Mouse (Mus musculus): ENCODE measurements around the gene Tjap1. TPM values are rescaled to one million over a fixed set of nuclear protein-coding genes. Genes with fewer than 3 reads are reported as not detected.
A peak's percentile ranks its signal among the peaks of the same experiment; 100 is the strongest.

Gene Tjap1
- polyA plus RNA-seq, 1 experiment = 64.8 TPM

DNA sequence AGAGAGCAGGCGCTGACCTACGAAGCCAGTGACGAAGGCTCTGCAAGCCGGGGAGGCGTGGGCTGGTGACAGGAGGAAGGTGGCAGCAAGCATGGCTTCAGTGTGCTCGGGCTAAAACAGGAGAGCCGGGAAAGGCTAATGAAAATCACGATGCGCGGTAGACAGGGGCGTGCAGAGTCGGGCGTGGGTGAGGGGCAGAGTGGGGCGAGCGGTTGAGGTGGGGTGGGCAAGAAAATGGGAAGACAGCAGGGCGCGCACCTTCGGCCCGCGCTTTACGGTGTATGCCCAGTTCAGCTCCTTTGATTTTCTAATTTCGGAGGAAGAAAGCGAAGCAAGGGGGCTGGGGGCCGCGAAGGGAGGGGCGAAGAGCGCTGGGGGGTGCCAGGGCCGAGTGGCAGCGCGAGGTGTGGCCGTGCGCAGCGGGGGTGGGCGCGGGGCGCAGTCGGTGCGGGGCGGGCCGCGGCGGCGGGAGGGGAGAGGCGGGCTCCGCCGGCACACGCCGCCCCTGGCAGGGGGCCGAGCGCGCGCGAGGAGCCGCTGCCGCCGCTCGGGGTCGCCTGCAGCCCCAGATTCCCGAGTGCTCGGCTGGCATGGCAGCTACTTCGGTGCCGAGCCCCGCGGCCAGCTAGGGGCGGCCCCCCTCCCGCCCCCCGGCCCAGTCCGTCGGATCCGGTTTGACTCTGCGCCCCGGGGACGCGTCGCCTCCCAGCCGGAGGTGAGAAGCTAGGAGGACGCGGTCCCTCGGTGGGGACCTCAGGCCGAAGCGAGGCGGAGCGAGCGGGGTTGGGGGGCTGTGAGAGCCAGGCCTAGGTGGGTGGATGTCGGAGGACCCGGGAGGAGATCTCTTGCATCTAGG is 14.8 kb upstream of the Tjap1 start, which contains the start of gene Dlk2:
Gene Dlk2 (plus strand): TSS at position 58 of the 856 bp plus-strand sequence.
- under 1% methylated on average over 65 of the region's 86 CpGs for WGBS
- TF ChIP-seq POLR2A (IDR thresholded peaks at IDR 0.05; ENCODE audit: borderline replicate concordance, insufficient read depth, low read length) (no peak), CTCF (IDR thresholded peaks at IDR 0.05; ENCODE audit: borderline replicate concordance, insufficient read depth, low read depth, low read length) (no peak)
- Histone ChIP-seq H3K27ac (ENCODE audit: insufficient read depth, low read length) (no peak within 1 kb of the TSS), H3K27me3 (ENCODE audit: control insufficient read depth, insufficient read depth, low read length) (no peaks in the 10 kb centered on the region), H3K4me3 (replicated peaks; ENCODE audit: insufficient read depth, low read depth, low read length) (peak within 1 kb of the TSS; percentile 57), H3K4me1 (ENCODE audit: control insufficient read depth, insufficient read depth, low read length) (no peaks in the 10 kb centered on the region)
- DNase-seq = peak in 1 of 2 experiments; percentile 38

DNA sequence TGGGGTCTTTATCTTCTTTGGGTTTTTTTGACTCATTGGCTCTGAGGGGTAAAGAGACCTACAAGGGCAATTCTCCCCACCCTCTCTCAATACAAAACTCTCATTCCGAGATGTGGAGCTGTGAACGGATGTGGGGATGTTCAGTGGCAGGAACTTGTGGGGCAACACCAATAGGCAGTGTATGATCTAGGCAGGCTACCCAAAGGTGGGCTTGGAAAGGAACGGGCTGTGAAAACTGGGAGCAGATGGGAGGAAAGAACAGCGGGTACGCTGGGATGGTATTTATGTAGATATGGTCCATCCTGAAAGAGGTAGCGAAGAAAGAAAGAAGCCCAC is 14.2 kb upstream of the Tjap1 start:
- Histone ChIP-seq H3K27ac (ENCODE audit: insufficient read depth, low read length) (no peak overlapping the region), H3K4me3 (replicated peaks; ENCODE audit: insufficient read depth, low read depth, low read length) (peak overlapping the region; percentile 57), H3K27me3 (ENCODE audit: control insufficient read depth, insufficient read depth, low read length) (no peaks in the 10 kb centered on the region), H3K4me1 (ENCODE audit: control insufficient read depth, insufficient read depth, low read length) (no peaks in the 10 kb centered on the region)
- DNase-seq = no peak
- TF ChIP-seq CTCF (IDR thresholded peaks at IDR 0.05; ENCODE audit: borderline replicate concordance, insufficient read depth, low read depth, low read length) (no peak), POLR2A (IDR thresholded peaks at IDR 0.05; ENCODE audit: borderline replicate concordance, insufficient read depth, low read length) (no peak)
- WGBS = 7% methylated on average over 6 of the region's 6 CpGs

DNA sequence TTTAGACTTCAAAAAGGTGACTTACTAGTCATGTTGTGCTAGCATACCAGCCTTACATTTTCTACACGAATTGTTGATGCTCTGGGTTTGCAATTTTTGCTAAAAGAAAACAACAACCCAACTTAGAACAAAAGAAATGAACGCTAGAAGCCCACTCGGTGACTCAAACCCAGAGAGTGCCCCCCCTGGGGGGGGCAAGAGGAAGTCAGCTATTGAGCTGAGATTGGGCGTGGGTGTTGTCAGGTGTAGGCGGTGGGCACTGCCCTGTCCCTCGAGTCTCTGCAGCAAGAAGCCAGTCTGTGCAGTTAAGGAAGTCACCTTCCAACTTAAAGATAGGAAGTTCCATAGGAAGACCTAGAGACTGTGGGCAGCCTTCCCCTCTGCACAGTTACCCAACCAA is 13.8 kb upstream of the Tjap1 start:
- DNase-seq = no peak
- no peak overlapping the region for H3K27ac ChIP-seq (ENCODE audit: insufficient read depth, low read length)
- H3K4me1 ChIP-seq (ENCODE audit: control insufficient read depth, insufficient read depth, low read length) = no peaks in the 10 kb centered on the region
- 50% methylated on average over 6 of the region's 6 CpGs for WGBS
- no peaks in the 10 kb centered on the region for H3K27me3 ChIP-seq (ENCODE audit: control insufficient read depth, insufficient read depth, low read length)
- no peak overlapping the region for H3K4me3 ChIP-seq (replicated peaks; ENCODE audit: insufficient read depth, low read depth, low read length)
- TF ChIP-seq POLR2A (IDR thresholded peaks at IDR 0.05; ENCODE audit: borderline replicate concordance, insufficient read depth, low read length) (no peak), CTCF (IDR thresholded peaks at IDR 0.05; ENCODE audit: borderline replicate concordance, insufficient read depth, low read depth, low read length) (no peak)

DNA sequence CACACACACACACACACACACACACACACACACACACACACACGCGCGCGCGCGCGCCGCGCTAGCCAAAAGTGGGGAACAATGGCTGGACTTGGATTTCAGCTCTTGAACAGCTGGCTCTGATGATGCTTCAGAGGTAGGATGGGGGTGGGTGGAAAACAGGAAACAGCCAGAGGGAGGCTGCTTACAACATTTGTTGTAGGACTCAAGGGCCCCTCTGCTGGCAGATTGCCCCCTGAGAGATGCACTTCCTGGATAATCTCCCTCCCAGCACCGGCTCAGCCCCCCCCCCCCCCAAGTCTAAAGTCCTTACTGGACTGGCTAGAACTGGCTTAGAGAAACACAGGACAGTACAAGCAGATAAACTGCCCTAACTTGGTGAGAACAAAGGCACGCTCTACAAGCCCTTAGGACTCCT is 4.9 kb upstream of the Tjap1 start:
- no peak overlapping the region for H3K4me3 ChIP-seq (replicated peaks; ENCODE audit: insufficient read depth, low read depth, low read length)
- TF ChIP-seq POLR2A (IDR thresholded peaks at IDR 0.05; ENCODE audit: borderline replicate concordance, insufficient read depth, low read length) (no peak), CTCF (IDR thresholded peaks at IDR 0.05; ENCODE audit: borderline replicate concordance, insufficient read depth, low read depth, low read length) (no peak)
- no peak for DNase-seq
- H3K27me3 ChIP-seq (ENCODE audit: control insufficient read depth, insufficient read depth, low read length) = no peaks in the 10 kb centered on the region
- no peak overlapping the region for H3K27ac ChIP-seq (ENCODE audit: insufficient read depth, low read length)
- H3K4me1 ChIP-seq (ENCODE audit: control insufficient read depth, insufficient read depth, low read length) = no peaks in the 10 kb centered on the region
- WGBS = 56% methylated on average over 11 of the region's 11 CpGs

DNA sequence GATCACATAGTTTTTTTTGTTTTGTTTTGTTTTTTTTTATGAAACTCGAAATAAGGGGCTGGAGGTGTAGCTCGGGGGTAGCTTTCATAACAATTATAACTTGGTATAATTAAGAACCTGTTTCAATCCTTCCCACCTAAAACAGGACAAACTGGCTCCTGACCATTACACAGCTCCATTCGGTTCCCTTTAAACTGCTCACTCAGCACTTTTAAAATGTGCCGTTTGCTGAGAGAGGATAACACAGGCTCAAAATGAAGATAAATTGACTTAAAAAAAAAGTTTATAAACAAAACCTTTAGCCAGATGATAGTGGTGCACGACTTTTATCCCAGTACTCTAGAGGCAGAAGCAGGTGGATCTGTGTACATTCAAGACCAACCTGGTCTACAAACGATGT is 2.6 kb upstream of the Tjap1 start:
- no peak overlapping the region for H3K4me3 ChIP-seq (replicated peaks; ENCODE audit: insufficient read depth, low read depth, low read length)
- peaks cover 3% of the 10 kb centered on the region; the same call in 1 of the 2 replicates for H3K4me1 ChIP-seq (ENCODE audit: control insufficient read depth, insufficient read depth, low read length)
- no peaks in the 10 kb centered on the region for H3K27me3 ChIP-seq (ENCODE audit: control insufficient read depth, insufficient read depth, low read length)
- no peak for TF ChIP-seq CTCF (IDR thresholded peaks at IDR 0.05; ENCODE audit: borderline replicate concordance, insufficient read depth, low read depth, low read length)
- DNase-seq = no peak
- no peak overlapping the region for H3K27ac ChIP-seq (ENCODE audit: insufficient read depth, low read length)
- 64% methylated on average over 6 of the region's 6 CpGs for WGBS

DNA sequence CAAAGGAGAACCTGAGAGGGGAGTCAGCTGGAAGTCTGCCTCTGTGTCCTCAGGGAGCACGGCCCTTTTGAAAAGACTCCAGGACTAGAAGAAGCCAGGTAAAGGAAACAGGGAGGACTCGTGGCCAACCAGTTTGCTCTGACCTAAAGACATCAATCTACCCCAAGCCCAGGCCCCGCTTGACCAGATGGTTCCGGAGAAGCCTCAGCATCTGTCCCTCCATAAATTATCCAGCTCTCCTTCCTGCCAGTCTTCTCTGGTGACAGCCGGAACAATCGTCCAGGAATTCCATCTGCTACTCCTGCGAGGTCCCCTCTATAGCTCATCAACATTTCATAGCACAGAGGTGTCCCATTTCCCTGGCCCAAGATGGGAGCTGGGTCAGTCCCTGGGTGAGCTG is 1.8 kb upstream of the Tjap1 start:
- H3K27me3 ChIP-seq (ENCODE audit: control insufficient read depth, insufficient read depth, low read length) = no peaks in the 10 kb centered on the region
- TF ChIP-seq CTCF (IDR thresholded peaks at IDR 0.05; ENCODE audit: borderline replicate concordance, insufficient read depth, low read depth, low read length) = no peak
- TF ChIP-seq POLR2A (IDR thresholded peaks at IDR 0.05; ENCODE audit: borderline replicate concordance, insufficient read depth, low read length) = no peak
- no peak for DNase-seq
- 16% methylated on average over 7 of the region's 7 CpGs for WGBS
- no peak overlapping the region for H3K27ac ChIP-seq (ENCODE audit: insufficient read depth, low read length)
- H3K4me3 ChIP-seq (replicated peaks; ENCODE audit: insufficient read depth, low read depth, low read length) = no peak overlapping the region
- peaks cover 3% of the 10 kb centered on the region; the same call in 1 of the 2 replicates for H3K4me1 ChIP-seq (ENCODE audit: control insufficient read depth, insufficient read depth, low read length)

DNA sequence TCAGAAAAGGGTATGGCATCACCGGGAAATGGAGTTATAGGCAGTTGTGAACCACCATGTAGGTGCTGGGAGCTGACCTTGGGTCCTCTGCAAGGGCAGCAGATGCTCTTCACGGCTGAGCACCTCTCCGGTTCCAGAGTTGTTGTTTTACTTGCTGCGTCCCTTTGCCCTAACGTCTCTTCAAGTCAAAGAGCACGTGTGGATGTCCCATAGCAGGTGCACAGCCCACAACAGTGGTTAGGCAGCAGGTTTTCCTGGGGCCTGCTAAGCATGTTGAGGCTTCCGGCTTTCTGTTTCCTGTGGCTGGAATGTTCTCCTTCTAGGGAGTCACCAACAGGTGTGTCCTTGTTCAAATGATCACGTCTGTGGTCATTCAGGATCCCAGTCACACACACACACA is 1.1 kb upstream of the Tjap1 start:
- WGBS = 84% methylated on average over 8 of the region's 8 CpGs
- TF ChIP-seq CTCF (IDR thresholded peaks at IDR 0.05; ENCODE audit: borderline replicate concordance, insufficient read depth, low read depth, low read length) (no peak), POLR2A (IDR thresholded peaks at IDR 0.05; ENCODE audit: borderline replicate concordance, insufficient read depth, low read length) (no peak)
- Histone ChIP-seq H3K27ac (ENCODE audit: insufficient read depth, low read length) (no peak overlapping the region), H3K27me3 (ENCODE audit: control insufficient read depth, insufficient read depth, low read length) (no peaks in the 10 kb centered on the region), H3K4me3 (replicated peaks; ENCODE audit: insufficient read depth, low read depth, low read length) (no peak overlapping the region), H3K4me1 (ENCODE audit: control insufficient read depth, insufficient read depth, low read length) (peaks cover 3% of the 10 kb centered on the region; the same call in 1 of the 2 replicates)
- no peak for DNase-seq

DNA sequence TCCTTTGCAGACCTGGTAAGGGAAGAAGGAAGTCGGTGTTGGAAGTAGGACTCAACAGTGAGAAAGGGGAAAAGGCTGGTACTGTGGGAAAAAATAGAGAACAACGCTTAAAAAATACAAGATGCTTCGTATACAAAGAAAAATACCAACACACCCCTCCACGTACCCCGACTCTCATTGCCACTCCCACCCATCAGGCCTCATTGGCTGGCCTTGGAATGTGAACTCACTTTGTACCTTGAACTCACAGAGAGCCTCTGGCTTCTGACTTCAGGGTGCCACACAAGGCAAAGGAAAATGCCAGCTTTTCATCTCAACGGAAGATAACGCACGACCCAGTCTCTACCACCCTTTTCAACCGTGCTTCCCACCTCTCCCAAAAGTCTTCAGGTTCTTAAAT is 314 bp upstream of the Tjap1 start:
- H3K4me3 ChIP-seq (replicated peaks; ENCODE audit: insufficient read depth, low read depth, low read length) = peak overlapping the region; percentile 100
- no peaks in the 10 kb centered on the region for H3K27me3 ChIP-seq (ENCODE audit: control insufficient read depth, insufficient read depth, low read length)
- TF ChIP-seq POLR2A (IDR thresholded peaks at IDR 0.05; ENCODE audit: borderline replicate concordance, insufficient read depth, low read length) = no peak
- H3K4me1 ChIP-seq (ENCODE audit: control insufficient read depth, insufficient read depth, low read length) = peaks cover 3% of the 10 kb centered on the region; the same call in 1 of the 2 replicates
- no peak for DNase-seq
- WGBS = 23% methylated on average over 9 of the region's 9 CpGs
- no peak overlapping the region for H3K27ac ChIP-seq (ENCODE audit: insufficient read depth, low read length)

All from cerebellum, adult 2 months (tissue).